Mouse (Mus musculus) ES-E14 (cell line): Measurements from ENCODE around the gene Dmbt1. TPM values are rescaled to one million over a fixed set of nuclear protein-coding genes. Genes with fewer than 3 reads are reported as not detected.

ENCODE experiments used
- DNase-seq: peaks from one replicate; pipeline ENCODE4 v3.0.0-alpha.2; 2013; ENCODE audit warnings: low read depth, low spot score
- H3K27ac ChIP-seq: 2 replicates; pipeline ENCODE4 v1.5.1; 2012; ENCODE audit warnings: low read depth, mild to moderate bottlenecking, low read length, moderate library complexity, mixed read lengths; ENCODE audit not compliant: poor library complexity, insufficient read depth, severe bottlenecking
- H3K36me3 ChIP-seq: 2 replicates; pipeline ENCODE4 v1.6.1; 2012; ENCODE audit warnings: mild to moderate bottlenecking, low read length, moderate library complexity, mixed read lengths; ENCODE audit not compliant: control insufficient read depth, poor library complexity, insufficient read depth, severe bottlenecking
- H3K4me1 ChIP-seq, 2 experiments: fragments of 150-350 bp in 1 of 2; sonication (generic) in 1 of 2; 2 replicates each; pipeline ENCODE4 v1.6.1; 2012; ENCODE audit warnings: low read length in 2 of 2, mild to moderate bottlenecking in 1 of 2, mixed read lengths in 1 of 2; ENCODE audit not compliant: control insufficient read depth in 2 of 2, insufficient read depth in 2 of 2, poor library complexity in 1 of 2
- H3K4me3 ChIP-seq, 2 experiments: fragments of 150-350 bp in 1 of 2; sonication (generic) in 1 of 2; 2 replicates each; pipeline ENCODE4 v1.5.1; 2012; ENCODE audit warnings: low read length in 2 of 2, low read depth in 1 of 2, mild to moderate bottlenecking in 1 of 2, mixed read lengths in 1 of 2; ENCODE audit not compliant: insufficient read depth in 1 of 2, poor library complexity in 1 of 2, severe bottlenecking in 1 of 2
- H3K9ac ChIP-seq: 2 replicates; pipeline ENCODE4 v1.6.1; 2012; ENCODE audit warnings: low read depth, mild to moderate bottlenecking, low read length, mixed read lengths; ENCODE audit not compliant: poor library complexity, insufficient read depth, severe bottlenecking
- H3K9me3 ChIP-seq: fragments of 150-350 bp; sonication (generic); 2 replicates; pipeline ENCODE4 v1.6.1; 2012; ENCODE audit warnings: low read depth, mild to moderate bottlenecking, low read length; ENCODE audit not compliant: control insufficient read depth, insufficient read depth
- CHD2 ChIP-seq: IDR thresholded peaks from 2 replicates; pipeline ENCODE4 v1.6.1; 2014; ENCODE audit warnings: mild to moderate bottlenecking, low read depth, low read length, inconsistent platforms
- HCFC1 ChIP-seq: IDR thresholded peaks from 2 replicates; pipeline ENCODE4 v1.6.1; 2012; ENCODE audit warnings: low read length, inconsistent platforms, borderline replicate concordance; ENCODE audit not compliant: insufficient read depth
- MAFK ChIP-seq: IDR thresholded peaks from 2 replicates; pipeline ENCODE4 v1.6.1; 2014; ENCODE audit warnings: mild to moderate bottlenecking, low read depth, low read length, inconsistent platforms; ENCODE audit not compliant: insufficient read depth
- ZC3H11A ChIP-seq: IDR thresholded peaks from 2 replicates; pipeline ENCODE4 v1.6.1; 2012; ENCODE audit warnings: low read depth, mild to moderate bottlenecking, inconsistent platforms, low read length, borderline replicate concordance
- ZNF384 ChIP-seq: IDR thresholded peaks from 2 replicates; pipeline ENCODE4 v1.6.1; 2012; ENCODE audit warnings: low read depth, low read length, inconsistent platforms
- in situ Hi-C, 2 experiments: fragments of 600-800 bp; cut with MboI; formaldehyde crosslinking; loops; one replicate each; pipeline ENCODE4 v1.15.1; 2025; ENCODE audit warnings: low sequenced_read_pairs in 2 of 2, inconsistent platforms in 1 of 2; ENCODE audit not compliant: unreplicated experiment in 2 of 2
- total RNA-seq: library from RNA; depleted of rRNA; stranded (reverse); fragments of 300-350 nt; gene quantifications from 2 replicates; pipeline ENCODE4 v1.2.3, GENCODE M21; 2012; rRNA removed

Dmbt1 gene
- total RNA-seq, 1 experiment, result 0.27 TPM

GRCm38 (mm10) chr7:131167771-131168170, 135.9 kb downstream of the Dmbt1 start:
- no peaks in the 10 kb centered on the region for H3K4me1 ChIP-seq
- H3K9me3 ChIP-seq, result no peaks in the 10 kb centered on the region
- no peak overlapping the region for H3K27ac ChIP-seq
- in situ Hi-C loops, result no loop called here
- no peak for TF ChIP-seq MAFK
- H3K9ac ChIP-seq, result no peak overlapping the region
- H3K36me3 ChIP-seq, result no peaks in the 10 kb centered on the region
- DNase-seq, result no peak
- H3K4me3 ChIP-seq, result no peak overlapping the region

- no peaks in the 10 kb centered on the region for H3K9me3 ChIP-seq
- in situ Hi-C loops, result no loop called here
- H3K36me3 ChIP-seq, result no peaks in the 10 kb centered on the region
- no peak for DNase-seq
- no peak overlapping the region for H3K27ac ChIP-seq
- TF ChIP-seq ZC3H11A, result no peak
- TF ChIP-seq ZNF384, result no peak
- no peak for TF ChIP-seq CHD2
- TF ChIP-seq HCFC1, result no peak
- no peak for TF ChIP-seq MAFK
- H3K4me1 ChIP-seq, result no peaks in the 10 kb centered on the region
- no peak overlapping the region for H3K9ac ChIP-seq
- no peak overlapping the region for H3K4me3 ChIP-seq
Measured at GRCm38 (mm10) chr7:131169099-131169498, 137.2 kb downstream of the Dmbt1 start.

Other genes with a start within 250 kb of the Dmbt1 start
- 52.4 and 55.4 TPM in 2 replicates for gene Plekha1, start 166.3 kb upstream of the Dmbt1 start, total RNA-seq
- 76.9 and 96.3 TPM in 2 replicates for gene Htra1, start 95.9 kb upstream of the Dmbt1 start, total RNA-seq
- not detected in 2 replicates for gene 4933402N03Rik, start 114.3 kb downstream of the Dmbt1 start, total RNA-seq
- 0.04 and 0.05 TPM in 2 replicates for gene 5430419D17Rik, start 142.3 kb downstream of the Dmbt1 start, total RNA-seq